Mouse (Mus musculus): Measurements from ENCODE around the gene Casc3.

The Casc3 gene

DNA sequence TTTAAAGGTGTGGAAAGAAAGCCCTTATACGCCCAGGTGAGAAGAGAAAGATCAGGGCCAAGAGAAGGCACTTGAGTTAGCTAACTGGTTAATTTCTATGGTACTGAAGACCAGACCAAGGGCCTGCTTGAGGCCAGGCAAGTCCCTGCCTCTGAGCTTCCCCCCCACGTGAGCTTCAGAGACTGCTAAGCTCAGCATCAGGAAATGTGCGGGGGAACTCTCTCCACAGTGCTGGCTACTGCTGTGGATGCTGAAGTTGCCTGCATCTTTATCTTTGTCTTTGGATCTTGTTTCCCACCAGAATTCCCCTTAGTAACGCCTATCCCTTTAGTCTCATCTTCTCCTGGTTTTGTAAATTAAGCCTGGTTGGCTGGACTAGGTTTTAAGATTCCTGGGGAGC is 66.7 kb downstream of the Casc3 start:
- no peak for DNase-seq (ENCODE audit: low spot score)

DNA sequence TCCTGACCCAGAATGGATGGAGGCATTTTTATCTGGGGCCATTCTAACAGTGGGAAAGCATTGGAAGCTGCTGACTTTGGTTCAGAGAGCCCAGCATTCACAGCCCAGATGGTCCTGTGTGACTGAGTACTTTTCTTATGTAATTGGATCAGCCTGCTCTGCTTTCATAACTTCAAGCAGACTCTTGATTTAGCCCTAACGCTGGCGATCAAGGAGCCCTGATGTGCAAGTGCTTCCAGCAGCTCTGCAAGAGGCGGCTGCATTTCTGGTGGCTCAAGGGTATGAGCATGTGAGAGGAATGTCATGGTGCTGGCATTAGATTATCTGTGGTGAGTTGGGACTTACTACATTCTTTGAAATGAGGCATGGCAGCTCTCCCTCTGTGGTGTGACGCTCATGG is 67.3 kb downstream of the Casc3 start:
- DNase-seq (ENCODE audit: low spot score), result no peak

DNA sequence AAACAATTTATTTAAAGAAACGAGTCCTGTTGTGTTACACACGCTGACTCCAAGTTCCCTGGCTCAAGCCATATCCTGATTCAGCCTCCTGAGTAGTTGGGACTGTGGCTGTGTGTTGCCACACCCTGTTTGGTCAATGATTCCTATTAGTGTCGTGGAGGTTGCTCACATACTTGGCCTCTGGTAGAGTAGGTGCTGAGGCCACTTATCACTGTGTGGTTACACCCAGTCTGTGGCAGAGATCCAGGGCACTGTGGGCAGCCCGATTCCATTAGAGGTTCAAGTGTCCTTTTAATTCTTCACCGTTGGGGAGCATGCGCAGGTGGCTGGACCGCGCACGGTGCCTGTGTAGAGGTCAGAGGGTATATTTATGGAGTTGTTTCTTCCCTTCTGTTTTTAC is 69.2 kb downstream of the Casc3 start:
- DNase-seq (ENCODE audit: low spot score), result no peak

DNA sequence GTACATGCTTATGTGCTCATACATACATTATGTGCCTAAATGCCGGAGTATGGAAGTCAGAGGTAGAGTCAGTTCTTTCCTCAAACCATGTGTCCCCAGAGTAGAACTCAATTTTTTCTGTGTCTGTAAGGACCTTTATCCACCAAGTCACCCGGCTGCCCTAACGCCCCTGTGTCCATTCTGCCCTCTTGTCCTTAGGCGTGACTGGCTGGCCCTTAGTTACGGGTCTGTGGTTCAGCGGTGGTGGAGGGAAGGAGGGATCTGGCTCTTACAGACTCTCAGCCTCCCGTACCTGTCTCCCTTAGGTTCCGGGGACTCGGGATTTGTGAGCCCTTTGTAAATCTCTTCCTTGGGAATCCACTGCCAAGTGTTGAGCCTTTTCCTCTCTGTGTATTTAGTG is 72.3 kb downstream of the Casc3 start:
- DNase-seq (ENCODE audit: low spot score), result no peak
